Mouse (Mus musculus): Measurements from ENCODE around the gene Thsd4. TPM values are rescaled to one million over a fixed set of nuclear protein-coding genes. Genes with fewer than 3 reads are reported as not detected.

Gene Thsd4
- total RNA-seq, 2 experiments from 2014 or later = 6.2 to 6.4 TPM

- no peak for DNase-seq (ENCODE audit: low spot score)
- intact Hi-C loops (cut with DNase I) = no loop called here
Measured at GRCm38 (mm10) chr9:60054951-60055350, 466.9 kb downstream of the Thsd4 start.

- intact Hi-C loops (cut with DNase I) = no loop called here
Measured at GRCm38 (mm10) chr9:60053117-60053516, 468.7 kb downstream of the Thsd4 start.

GRCm38 (mm10) chr9:60052415-60052814, 469.4 kb downstream of the Thsd4 start:
- DNase-seq (ENCODE audit: low spot score) = no peak
- intact Hi-C loops (cut with DNase I) = no loop called here

More at GRCm38 (mm10) chr9:60053117-60053516, 468.7 kb downstream of the Thsd4 start:
- DNase-seq (ENCODE audit: low spot score) = no peak

DNA sequence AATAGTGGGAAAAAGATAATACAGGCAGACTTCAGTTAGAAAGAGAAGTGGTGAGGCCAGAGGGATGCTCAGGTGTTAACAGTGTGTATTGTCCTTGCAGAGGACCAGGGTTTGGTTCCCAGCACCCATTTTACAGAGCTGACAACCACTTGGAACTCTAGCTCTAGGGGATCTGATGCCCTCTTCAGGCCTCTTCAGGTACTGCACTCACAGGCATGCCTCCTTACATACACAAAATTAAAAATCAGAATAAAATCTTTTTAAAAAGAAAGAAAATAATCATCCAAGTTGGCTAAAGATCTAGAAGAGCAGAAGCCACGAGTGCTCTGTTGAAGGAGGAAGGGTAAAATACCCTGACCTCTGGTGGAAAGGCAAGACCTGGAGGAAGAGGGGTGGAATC, 478.7 kb downstream of the Thsd4 start:
- no peak for DNase-seq (ENCODE audit: low spot score)
- intact Hi-C loops (cut with DNase I) = no loop called here

- intact Hi-C loops (cut with DNase I) = no loop called here
- DNase-seq (ENCODE audit: low spot score) = no peak
Measured at GRCm38 (mm10) chr9:60034883-60035282, 487.0 kb downstream of the Thsd4 start.

GRCm38 (mm10) chr9:60027234-60027633, 494.6 kb downstream of the Thsd4 start:
- no peak for DNase-seq (ENCODE audit: low spot score)
- intact Hi-C loops (cut with DNase I) = no loop called here

GRCm38 (mm10) chr9:60026795-60027194, 495.1 kb downstream of the Thsd4 start:
- intact Hi-C loops (cut with DNase I) = no loop called here
- no peak for DNase-seq (ENCODE audit: low spot score)

GRCm38 (mm10) chr9:60025919-60026318, 495.9 kb downstream of the Thsd4 start:
- no peak for DNase-seq (ENCODE audit: low spot score)
- intact Hi-C loops (cut with DNase I) = no loop called here

DNA sequence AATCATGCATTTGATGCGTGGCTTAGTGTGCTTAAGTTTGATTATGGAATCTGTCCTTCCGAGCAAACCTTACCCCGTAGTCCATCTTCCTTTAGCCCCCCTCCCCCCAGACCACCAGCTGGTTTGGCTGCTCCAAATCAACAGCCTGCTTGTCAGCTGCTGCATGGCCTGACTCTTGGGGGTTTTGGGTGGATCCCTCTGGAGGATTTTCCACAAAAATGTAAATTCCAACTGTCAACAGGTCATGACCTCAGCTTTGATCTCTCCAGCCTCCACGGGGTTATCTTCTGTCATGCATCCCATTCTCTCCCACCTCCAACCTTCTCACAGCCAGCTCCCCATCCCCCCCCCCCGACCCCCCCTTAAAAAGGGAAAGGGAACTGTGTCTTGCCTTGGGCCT, 496.9 kb downstream of the Thsd4 start:
- DNase-seq (ENCODE audit: low spot score) = no peak
- intact Hi-C loops (cut with DNase I) = no loop called here

GRCm38 (mm10) chr9:60024545-60024944, 497.3 kb downstream of the Thsd4 start:
- intact Hi-C loops (cut with DNase I) = no loop called here
- DNase-seq (ENCODE audit: low spot score) = no peak

- DNase-seq (ENCODE audit: low spot score) = no peak
- intact Hi-C loops (cut with DNase I) = no loop called here
Measured at GRCm38 (mm10) chr9:60022331-60022730, 499.5 kb downstream of the Thsd4 start.

- DNase-seq (ENCODE audit: low spot score) = no peak
Measured at GRCm38 (mm10) chr9:60020444-60020843, 501.4 kb downstream of the Thsd4 start.

GRCm38 (mm10) chr9:60010285-60010684, 511.6 kb downstream of the Thsd4 start:
- no peak for DNase-seq (ENCODE audit: low spot score)

More at GRCm38 (mm10) chr9:60020444-60020843, 501.4 kb downstream of the Thsd4 start:
- intact Hi-C loops (cut with DNase I) = no loop called here

GRCm38 (mm10) chr9:60008936-60009335, 512.9 kb downstream of the Thsd4 start:
- intact Hi-C loops (cut with DNase I) = no loop called here
- DNase-seq (ENCODE audit: low spot score) = no peak

More at GRCm38 (mm10) chr9:60010285-60010684, 511.6 kb downstream of the Thsd4 start:
- intact Hi-C loops (cut with DNase I) = no loop called here

- DNase-seq (ENCODE audit: low spot score) = no peak
Measured at GRCm38 (mm10) chr9:60002323-60002722, 519.5 kb downstream of the Thsd4 start.

DNA sequence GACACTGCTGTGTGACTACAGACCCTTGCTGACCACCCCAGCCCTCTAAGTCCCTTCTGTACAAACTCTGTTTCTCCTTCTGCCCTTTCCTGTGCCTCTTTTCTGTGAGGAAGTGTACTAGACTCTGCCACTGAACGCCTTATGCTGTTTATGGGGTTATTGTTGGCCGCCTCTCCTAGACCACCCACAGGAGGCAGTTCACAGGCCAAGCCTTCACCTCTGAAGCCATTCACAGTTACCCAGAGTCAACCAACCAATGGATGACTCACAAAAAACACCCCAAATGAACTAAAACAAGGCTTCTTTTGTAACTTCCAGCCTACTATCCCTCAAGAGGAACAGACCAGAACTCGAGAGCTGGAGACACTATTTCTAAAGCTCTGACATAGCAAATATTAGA, 520.4 kb downstream of the Thsd4 start:
- intact Hi-C loops (cut with DNase I) = no loop called here
- DNase-seq (ENCODE audit: low spot score) = no peak

More at GRCm38 (mm10) chr9:60002323-60002722, 519.5 kb downstream of the Thsd4 start:
- intact Hi-C loops (cut with DNase I) = no loop called here

GRCm38 (mm10) chr9:59997725-59998124, 524.1 kb downstream of the Thsd4 start:
- intact Hi-C loops (cut with DNase I) = no loop called here

DNA sequence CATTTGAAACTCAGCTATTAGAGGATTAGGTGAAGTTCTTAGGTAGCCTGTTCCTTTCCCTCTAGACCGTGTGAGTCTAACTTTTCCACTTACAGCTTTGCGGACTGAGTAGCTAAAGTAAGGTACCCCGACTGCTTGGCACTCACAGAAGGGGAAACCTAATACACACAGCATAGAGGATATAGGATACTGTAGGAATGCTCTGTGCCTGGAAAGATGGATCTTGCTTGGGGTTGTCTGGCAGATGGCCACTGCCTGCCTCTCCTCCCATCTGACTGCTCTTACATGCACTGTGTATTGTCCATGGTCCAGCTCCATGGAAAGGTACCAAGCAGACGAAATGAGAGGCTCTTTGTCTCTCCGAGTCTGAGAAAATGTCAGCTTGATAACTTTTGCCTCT, 530.4 kb downstream of the Thsd4 start:
- DNase-seq (ENCODE audit: low spot score) = no peak
- intact Hi-C loops (cut with DNase I) = no loop called here

More at GRCm38 (mm10) chr9:59997725-59998124, 524.1 kb downstream of the Thsd4 start:
- no peak for DNase-seq (ENCODE audit: low spot score)

GRCm38 (mm10) chr9:59989864-59990263, 532.0 kb downstream of the Thsd4 start:
- intact Hi-C loops (cut with DNase I) = loop anchor here (10.0 kb wide), 1 partner anchor 245 kb away; no protein-coding TSS in a partner anchor
- DNase-seq (ENCODE audit: low spot score) = no peak

DNA sequence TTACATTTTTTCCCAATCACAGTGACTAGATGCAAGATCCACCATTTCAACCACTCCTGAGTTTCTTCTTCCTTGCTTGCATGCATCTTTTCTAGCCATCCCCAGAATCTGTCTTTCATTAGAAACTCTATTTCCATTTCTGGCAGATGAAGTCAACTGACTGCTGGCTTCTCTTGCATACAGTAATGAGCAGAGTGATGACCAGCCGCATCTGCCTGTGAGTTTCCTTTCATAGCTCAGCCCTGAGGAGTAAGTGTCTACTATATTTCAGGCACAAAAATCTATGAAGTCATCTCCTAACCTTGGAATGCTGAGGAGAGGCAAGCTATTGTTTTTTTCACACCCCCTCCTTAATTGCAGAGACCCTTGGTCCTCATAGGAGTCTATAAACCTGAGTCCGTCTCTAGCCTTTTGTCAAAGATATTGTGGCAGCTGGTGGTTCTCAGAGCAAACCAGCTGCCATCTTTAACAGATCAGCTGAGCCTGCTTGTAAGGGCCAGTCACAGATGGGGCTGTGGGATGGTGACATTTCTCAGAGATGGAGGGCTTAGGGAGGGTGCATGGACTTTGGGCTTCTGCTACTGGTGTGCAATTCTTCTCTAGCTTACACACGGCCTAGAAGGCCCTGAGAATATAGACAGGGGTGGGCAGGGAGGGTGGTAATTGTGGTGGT, 535.8 kb downstream of the Thsd4 start:
- no peak for DNase-seq (ENCODE audit: low spot score)
- intact Hi-C loops (cut with DNase I) = loop anchor here (10.0 kb wide), 1 partner anchor 249 kb away; no protein-coding TSS in a partner anchor

DNA sequence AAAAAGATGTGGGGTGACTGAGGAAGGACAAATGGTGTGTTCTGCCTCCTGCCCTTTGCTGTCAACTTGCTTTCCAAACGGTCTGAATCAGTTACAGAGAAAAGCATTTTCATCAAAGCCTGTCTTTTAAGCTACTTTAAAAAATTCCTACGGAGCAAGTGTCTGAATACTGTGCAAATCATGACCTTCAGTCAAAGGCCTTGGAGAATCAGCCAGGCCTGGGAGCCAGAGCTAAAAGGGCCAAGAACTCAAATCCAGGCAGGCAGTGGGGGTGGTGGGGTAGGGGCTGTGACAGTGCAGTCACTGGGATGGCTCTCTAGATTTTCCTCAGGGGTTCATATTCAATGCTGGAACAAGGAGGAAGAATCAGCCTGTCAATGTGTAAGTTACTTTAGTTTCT, 540.7 kb downstream of the Thsd4 start:
- intact Hi-C loops (cut with DNase I) = loop anchor here (10.0 kb wide), 1 partner anchor 254 kb away; no protein-coding TSS in a partner anchor
- DNase-seq (ENCODE audit: low spot score) = no peak

GRCm38 (mm10) chr9:59971263-59971662, 550.6 kb downstream of the Thsd4 start:
- intact Hi-C loops (cut with DNase I) = loop anchor here (5.0 kb wide), 1 partner anchor 249 kb away; no protein-coding TSS in a partner anchor

More at GRCm38 (mm10) chr9:59971263-59971662, 550.6 kb downstream of the Thsd4 start:
- DNase-seq (ENCODE audit: low spot score) = no peak

Measured in heart, postnatal 25 days (tissue).